Mouse (Mus musculus) liver, postnatal 0 days (tissue): ENCODE measurements around the gene Snx29.

Source experiments
- CTCF ChIP-seq: sonication (generic); IDR thresholded peaks from 2 replicates; pipeline ENCODE4 v1.5.1; 2016; ENCODE audit warnings: antibody characterized with exemption, low read depth
- EP300 ChIP-seq: IDR thresholded peaks from 2 replicates; pipeline ENCODE4 v1.6.1; 2016; ENCODE audit warnings: antibody characterized with exemption, low read depth, mild to moderate bottlenecking

- TF ChIP-seq CTCF (no peak), EP300 (no peak)
Observed at GRCm38 (mm10) chr16:11623032-11623431, 300.3 kb downstream of the Snx29 start.
